Mouse (Mus musculus): ENCODE measurements around the gene Als2cr12. TPM values are rescaled to one million over a fixed set of nuclear protein-coding genes. Genes with fewer than 3 reads are reported as not detected.
"Not testable (repeated sequence)": the region's sequence is repeated elsewhere in the genome, so short reads cannot be mapped to it uniquely, and the experiment has no call there.

Gene Als2cr12
- total RNA-seq, 2 experiments from 2014 or later, result 0.20 to 0.25 TPM

DNA sequence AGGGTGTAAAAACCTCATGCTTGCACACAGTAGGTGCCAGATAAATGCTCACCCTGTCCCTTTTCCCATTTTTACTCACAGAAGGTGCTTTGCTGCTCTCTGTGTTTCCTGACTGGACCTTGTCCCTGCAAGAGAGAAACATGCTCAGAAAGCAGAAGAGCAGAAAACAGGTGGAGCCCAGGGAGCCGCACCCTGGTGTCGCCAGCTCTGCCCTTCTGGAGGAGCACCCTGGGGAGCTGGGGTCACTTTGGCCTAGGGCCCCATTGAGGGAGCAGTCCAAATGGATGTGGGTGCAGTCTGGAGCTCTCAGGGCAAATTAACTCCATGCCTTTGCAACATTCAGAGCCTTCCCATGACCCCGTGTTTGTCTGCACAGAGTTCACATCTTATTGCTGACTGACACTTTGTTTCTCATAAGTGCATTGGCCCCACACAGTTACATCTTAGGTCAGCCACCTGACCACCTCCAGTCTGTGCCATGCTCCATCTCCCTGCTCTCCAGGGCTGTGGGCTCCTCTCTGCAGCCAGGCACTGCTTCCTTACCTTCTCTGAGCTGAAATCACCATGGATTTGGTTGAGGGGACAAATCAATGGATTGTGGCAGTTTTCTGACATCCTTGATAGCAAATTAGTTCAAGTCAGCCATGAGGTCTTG lies 4.8 kb downstream of the Als2cr12 start:
- DNase-seq (ENCODE audit: low spot score in 2 of 2), result not testable (repeated sequence)

DNA sequence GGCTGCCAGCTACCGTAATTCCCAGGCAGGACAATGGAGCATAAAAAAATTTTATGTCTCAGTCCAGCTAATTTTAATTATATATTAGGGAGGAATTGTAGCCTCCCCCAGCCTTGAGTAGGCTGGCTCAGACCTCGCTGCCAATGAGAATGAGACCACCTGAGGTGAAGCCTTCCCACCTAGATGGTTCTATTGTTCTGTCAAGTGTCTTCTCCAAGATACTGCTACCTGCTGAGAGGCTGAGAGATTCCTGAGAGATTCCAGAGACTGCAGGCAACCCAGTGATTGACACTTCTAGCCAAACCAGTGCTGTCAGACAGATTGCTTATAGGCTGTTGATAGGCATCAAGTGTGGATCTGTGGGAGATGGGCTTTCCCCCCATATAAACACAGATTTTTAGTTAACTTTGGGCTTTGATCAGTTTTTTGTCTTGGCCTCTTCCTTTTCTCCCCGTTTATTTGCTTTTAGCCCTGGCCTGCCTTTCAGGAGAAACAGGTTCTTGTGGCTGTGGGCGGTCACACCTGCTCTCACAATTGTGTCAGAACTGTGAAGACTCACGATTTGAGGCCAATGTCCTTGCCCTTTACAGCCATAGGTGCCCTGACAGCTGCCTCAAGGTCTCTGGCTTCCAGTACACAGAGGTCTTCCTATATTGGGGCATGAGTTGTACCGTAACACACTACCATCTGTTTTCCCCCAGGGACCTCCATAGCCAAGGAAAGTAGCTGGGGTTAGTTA lies 5.6 kb downstream of the Als2cr12 start:
- no peak for DNase-seq (ENCODE audit: low spot score in 2 of 2)

DNA sequence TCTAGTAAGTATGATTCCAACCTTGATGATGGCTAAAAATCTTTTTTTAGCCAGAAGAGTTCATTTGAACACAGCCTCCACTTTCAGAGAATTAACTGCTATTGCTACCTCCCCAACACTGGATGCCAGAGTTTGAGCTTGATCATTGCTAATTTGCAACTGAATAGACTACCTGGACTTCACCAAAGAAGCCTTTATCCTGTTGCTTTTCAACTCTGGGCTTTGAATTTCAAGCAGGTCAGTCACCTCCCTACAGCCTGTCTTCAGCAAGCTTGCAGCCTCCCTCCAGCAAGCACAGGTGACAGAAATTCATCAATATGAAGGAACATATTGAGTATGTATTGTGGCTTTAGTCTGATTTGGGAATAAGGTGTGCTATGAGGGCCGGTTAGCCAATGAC lies 6.4 kb downstream of the Als2cr12 start:
- no peak for DNase-seq (ENCODE audit: low spot score in 2 of 2)

DNA sequence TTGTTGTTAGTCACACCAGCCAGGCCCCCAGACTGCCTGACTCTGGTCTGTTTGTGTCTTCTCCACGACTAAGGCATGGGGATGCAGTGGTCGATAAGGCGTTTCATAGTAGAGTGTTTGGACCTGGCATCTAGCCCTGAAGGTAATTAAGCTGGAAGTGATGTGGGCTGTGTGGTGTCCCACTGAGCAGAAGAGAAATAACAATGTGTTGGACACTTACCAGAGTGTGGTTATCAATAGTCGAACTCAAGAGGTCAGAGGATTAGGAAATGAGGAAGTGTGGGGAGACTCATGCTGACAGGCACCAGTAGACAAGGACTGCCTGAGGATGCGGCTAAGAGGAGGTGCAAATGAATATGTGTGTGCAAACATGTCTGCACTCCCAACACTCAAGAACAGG lies 17.4 kb downstream of the Als2cr12 start:
- not testable (repeated sequence) for DNase-seq (ENCODE audit: low spot score in 2 of 2)

DNA sequence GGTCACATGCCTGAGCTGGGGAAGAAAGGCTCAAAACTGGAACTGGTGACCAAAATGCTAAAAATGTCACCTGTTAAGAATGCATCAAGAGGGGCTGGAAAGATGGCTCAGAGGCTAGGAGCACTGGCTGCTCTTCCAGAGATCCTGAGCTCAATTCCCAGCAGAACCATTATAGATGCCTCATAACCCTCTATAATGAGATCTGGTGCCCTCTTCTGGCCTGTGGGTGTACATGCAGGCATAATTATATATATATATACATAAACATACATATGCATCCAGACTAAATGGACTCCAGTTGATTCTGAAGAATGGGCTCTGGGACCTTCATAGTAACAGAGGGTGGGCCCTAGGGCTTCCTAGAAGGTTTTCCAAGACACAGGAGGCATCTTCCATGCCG lies 18.2 kb downstream of the Als2cr12 start:
- peak in 1 of 2 experiments; percentile 9 for DNase-seq (ENCODE audit: low spot score in 2 of 2)

DNA sequence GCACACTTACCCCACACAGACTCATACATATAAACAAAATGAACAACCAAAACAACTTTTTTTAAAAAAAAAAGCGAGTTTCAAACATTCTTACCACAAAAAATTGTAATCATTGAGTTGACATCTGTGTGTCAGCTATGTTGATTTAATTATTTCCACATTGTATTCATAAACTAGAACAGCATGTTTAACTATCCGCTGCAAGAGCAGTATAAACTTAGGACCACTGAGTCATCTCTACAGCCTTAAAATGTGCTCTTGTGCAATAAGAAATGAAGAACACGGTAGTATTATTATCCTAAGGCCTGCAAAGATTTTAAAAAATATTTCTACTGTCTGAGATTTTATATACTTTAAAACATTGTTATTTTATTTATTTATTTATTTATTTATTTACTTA lies 20.8 kb downstream of the Als2cr12 start:
- DNase-seq (ENCODE audit: low spot score in 2 of 2), result no peak

DNA sequence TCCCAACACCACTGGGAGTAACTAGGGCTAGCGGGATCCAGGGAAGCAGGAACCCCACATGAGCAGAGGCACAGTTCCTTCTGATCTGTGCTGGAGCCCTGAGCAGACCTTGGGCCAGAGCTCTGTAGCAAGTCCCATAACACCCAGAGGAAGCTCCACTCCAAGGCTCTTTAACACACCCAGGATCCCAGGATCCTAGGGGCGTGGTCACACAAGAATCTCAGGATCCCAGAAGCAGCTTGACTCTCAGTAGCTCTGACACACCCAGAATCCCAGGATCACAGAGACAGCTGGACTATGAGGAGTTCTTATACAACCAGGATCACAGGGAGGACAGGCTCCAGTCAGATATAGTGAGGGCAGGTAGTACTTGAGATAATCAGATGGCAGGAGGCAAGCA lies 23.7 kb downstream of the Als2cr12 start:
- DNase-seq (ENCODE audit: low spot score in 2 of 2), result no peak

DNA sequence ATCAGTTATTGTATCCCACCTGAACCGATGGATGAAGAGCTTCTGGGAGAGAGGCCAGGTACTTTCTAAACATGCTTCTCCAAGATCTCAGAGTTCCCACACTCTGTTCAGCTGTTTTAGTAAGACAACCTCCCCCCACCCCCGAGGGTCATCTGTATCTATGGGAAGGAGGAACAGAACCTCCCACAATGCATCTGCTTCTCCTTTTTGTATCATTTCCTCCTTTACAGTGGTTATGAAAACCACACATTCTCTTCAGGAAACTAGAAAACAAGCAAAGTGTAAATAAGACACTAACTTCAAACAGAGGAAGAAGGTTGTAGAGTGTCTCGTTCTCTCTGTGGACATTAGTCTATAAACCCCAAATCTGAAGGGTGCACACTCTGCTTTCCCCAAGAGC lies 26.2 kb downstream of the Als2cr12 start:
- not testable (repeated sequence) for DNase-seq (ENCODE audit: low spot score in 2 of 2)

DNA sequence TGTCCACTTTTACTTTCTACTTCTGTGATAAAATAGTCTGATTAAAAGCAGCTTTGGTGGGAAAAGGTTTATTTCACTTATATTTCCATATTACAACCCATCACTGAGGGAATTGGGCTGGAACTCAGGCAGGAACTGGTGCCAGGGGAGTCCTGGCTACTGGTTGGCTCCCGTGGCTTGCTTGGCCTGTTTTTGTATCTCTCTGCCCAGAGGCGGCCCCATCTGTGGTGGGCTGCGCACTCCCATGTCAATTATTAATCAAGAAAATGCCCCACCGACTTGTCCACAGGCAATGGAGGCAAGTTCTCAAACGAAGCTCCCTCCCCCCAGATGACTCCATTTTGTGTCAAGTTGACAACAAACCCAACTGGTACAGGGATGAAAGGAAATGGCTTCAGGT lies 27.6 kb downstream of the Als2cr12 start:
- DNase-seq (ENCODE audit: low spot score in 2 of 2), result no peak

DNA sequence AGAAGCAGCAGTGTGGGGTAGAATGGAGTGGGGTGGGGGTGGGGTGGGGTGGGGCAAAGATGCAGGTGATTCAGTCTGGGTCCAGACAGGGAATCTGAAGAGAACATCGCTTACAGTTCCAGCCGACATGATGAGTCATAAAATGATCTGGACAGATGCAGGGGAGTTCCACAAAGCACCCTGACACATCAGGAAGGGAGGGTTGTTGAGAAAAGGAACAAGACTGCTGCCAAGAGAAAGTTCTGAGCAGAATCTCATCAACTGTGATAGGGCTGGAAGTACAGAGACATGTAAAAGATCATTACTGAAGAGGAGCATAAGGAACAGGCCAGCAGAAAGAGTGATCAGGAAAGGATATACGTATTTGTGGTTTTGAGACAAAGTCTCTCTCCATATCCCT lies 32.4 kb downstream of the Als2cr12 start:
- DNase-seq (ENCODE audit: low spot score in 2 of 2), result not testable (repeated sequence)

DNA sequence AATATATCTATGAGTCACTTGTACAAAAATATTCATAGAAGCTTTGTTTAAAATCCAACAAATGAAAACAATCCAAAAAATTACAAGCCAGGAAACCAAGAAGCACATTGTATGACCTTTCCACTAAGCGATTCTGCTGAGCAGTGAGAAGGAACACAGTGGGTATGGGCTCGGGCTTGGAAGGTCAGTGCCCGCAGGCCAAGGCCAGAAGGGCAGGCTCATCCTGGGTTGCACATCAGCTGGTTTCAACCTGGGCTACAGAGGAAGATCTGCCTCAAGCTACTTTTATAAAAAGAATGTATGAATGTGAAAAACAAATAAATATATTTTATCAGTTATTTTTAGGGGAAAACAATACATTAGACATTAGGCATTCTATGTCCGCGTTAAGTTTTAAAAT lies 33.1 kb downstream of the Als2cr12 start:
- not testable (repeated sequence) for DNase-seq (ENCODE audit: low spot score in 2 of 2)

DNA sequence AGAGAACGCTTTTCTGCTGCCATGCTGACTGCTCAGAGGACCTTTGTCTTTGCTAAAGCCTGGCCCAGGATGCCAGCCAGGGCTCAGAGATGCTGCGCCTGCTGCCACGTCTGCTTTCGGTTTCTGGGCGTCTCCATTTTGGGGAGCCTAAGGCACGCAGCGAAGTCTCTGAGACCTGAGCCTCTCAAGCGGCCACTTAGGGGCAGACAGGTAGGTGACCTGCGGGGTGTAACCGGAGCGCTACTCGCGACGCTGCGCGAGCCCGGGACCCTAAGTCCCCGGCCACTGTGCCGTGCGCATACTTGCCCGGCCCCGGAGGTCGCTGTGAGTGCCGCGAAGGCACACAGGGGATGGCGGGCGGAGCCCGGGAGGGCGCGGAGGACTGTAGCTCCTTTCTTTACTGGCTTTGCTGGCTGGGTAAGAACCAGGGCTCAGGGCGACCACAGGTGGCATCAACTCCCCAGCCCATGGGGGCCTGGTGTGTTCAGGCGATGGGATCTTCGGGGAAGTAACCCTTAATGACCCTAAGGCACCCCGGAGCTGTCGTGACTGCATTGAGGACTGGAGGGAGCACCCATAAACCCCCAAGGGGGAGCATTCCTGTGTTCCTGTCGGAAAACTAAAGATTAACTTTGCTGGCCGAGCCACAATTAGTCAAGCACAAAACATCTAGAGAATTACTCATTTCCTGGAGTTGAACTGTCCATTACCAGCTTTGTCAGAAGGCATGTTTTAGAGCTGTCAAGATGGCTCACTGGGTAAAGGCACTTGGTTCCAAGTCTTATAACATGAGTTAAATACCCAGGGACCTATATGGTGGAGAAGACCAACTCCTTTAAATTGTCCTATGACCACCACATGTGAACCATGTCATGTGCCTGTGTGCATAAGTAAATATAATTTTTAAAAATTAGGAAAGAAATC lies 43.0 kb downstream of the Als2cr12 start:
- peak; percentile 35 to 55 for DNase-seq (ENCODE audit: low spot score in 2 of 2)

DNA sequence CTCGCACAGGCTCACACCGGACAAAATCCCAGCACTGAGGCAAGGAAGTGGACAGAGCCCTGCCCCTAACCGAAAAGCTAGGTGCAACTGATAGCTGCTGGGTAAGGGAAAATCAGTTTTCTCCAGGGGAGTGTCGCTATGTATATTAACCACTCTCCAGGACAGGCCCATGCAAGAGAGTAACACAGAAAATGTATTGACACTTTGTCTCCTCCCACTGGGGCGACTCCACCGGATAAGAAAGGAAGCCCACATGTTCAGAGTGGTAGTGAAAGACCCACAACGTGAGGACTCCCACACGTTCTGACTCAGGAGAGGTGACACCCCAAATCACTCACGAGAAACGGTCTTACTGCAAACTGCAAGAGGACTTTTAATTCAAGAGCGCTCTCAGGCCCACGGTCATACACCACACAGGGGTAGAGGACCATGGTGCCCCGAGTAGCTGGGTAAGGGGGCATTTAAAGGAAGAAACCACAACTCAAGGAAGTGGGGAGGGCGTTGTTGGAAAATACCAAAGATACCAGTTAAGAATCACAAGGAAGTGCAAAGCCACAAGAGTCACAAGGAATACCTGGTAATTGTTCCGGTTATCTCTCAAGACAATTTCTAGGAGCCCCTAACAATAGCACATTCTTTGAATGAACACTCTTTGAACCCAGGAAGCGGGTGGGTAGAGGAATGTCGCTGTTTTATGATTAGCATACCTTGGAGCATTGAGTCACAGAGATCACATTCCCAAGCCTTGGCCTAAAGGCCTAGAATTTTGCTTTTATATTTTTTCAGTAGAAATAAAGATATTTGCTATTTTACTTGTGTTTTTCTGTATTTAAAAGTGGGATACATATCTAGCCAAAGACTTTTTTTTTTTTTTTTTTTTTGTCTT lies 44.0 kb downstream of the Als2cr12 start:
- DNase-seq (ENCODE audit: low spot score in 2 of 2), result not testable (repeated sequence)

DNA sequence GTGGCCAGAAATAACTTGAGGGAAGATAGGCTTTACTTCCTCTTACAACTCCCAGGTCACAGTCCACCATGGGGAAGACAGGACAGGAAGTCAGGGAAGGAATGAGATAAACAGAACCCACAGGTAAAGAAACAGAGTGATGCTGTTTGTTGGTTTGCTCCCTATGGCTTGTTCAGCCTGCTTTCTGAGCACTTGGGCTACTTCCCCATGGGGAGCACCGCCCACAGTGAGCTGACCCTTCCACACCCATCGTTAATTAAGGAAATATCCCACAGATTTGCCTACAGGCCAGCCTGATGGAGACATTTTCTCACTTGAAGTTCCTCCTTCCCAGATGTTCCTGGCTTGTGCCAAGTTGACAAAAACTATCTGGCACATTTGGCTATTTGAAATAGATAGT lies 66.9 kb downstream of the Als2cr12 start:
- DNase-seq (ENCODE audit: low spot score in 2 of 2), result not testable (repeated sequence)

DNA sequence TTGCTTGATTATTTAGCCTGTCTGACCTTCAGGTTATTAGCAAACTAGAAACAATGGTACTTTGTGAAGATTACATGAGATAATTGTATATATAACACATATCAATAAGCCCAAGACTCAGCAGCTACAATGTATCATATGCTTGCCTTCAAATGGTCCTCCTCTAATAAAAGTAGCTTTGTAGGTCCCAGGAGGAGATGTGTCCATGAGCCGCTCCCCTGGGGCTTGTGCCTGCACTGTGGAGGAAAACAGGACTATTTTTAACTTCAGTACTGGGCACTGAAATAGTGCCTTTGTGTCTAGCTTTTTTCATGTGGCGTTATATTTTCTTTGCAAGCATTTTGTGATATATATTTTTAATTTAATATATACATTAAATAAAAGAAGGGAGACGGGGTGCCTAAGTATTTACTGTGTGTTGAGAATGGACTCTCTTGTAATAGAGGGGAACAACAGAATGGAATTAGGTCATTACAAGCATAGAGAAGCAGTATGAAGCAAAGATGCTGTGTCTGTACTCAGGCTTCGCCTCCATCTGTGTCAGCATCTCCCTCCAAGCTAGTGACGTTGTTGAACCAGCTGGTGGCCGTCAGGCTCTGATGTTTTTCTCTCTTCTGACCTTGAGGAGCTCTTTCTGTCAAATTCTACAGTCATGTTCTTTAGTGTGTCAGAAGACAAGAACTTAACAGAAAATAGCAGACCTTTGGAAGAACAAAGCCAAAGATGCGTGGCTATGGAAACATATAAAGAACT lies 73.6 kb downstream of the Als2cr12 start:
- DNase-seq (ENCODE audit: low spot score in 2 of 2), result no peak

DNA sequence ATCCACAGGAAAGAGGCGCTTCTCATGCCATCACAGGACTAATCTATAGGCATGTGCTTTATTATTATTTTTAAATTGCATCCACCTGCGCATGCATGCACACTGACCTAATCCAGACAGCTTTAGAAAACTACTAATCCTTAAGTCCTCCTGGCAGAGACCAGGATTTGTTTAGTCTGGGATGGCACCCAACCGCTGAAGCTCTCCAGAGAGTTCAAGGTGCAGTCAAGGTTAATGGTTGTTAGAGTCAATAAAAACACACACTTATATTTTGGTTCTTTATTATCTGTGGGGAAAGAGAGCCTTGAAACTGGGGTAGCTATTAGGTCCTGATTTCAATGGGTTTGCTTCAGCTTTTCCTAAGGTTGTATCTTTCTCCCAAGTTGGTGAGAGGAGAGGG lies 74.5 kb downstream of the Als2cr12 start:
- DNase-seq (ENCODE audit: low spot score in 2 of 2), result no peak

DNA sequence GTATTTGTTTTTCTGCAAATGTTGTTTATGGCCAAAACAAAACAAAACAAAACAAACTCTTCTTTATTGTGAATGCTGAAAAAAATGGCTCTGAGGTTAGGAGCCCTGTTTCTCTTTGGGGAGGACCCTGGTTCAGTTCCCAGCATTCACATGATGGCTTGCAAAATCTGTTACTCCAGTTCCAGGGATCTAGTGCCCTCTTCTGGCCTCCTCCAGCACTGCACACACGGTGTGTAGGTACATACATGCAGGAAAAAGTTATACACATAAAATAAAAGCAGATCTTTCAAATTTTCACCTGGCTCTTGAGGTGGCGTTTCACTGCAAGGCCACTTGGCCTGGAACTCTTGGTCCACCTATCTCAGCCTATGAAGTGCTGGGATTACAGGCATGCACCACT lies 77.0 kb downstream of the Als2cr12 start:
- DNase-seq (ENCODE audit: low spot score in 2 of 2), result no peak

DNA sequence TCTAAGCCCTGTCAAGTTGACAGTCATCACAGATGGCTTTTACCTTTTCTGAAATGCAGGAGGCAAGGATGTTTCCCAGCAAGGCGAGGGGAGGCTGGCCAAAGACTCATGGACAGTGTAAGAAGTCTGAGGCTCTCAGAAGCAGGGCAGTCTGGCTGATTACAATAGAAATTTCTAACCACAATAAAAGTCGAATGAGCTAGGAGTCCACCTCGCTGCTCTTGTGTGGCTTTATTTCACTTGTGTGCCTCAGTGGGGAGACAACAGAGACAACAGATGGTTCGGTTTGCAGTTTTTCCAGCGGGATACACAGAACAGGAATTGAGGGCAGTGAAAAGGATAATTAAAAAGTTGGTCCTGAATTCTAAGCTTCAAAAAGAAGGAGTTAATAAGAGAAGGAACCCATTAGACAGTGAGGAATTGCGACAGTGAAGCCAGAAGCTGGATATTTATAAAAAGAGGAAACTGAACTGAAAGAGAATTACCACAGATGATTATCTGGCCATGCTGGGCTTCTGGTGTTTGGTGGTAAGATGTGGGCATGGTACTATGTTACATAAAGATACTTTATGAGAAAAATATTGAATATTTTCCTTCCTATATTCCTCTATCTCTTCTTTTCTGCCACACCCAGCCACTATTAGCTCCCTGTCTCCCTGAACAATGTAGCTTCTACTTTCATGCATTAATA lies 77.7 kb downstream of the Als2cr12 start:
- no peak for DNase-seq (ENCODE audit: low spot score in 2 of 2)

DNA sequence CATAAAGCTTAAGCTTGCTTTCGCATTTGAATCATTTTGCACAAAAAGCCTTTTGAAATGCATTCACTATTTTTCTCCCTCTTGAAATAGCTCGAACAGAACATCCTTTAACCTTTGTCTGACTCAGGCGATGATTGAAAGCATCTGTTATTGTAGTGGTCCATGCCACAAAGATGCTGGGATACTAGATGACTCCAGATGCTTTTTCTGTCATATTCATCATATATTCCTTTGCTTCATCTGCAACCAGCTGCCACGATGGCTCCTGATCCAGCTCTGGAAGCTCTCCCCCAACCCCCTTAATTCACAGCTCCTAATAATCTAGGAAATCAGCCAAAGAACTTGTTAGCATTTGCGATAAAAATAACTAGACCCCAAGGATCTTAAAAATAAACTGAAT lies 78.7 kb downstream of the Als2cr12 start:
- no peak for DNase-seq (ENCODE audit: low spot score in 2 of 2)
